Mouse (Mus musculus) urinary bladder, adult 18-20 months (tissue): ENCODE measurements around the gene Fam57a.

ENCODE experiments used
- DNase-seq, 2 experiments: peaks; one replicate each; pipeline ENCODE4 v3.0.0; 2022; ENCODE audit warnings: low spot score in 2 of 2, mixed read lengths in 2 of 2

The Fam57a gene

DNA sequence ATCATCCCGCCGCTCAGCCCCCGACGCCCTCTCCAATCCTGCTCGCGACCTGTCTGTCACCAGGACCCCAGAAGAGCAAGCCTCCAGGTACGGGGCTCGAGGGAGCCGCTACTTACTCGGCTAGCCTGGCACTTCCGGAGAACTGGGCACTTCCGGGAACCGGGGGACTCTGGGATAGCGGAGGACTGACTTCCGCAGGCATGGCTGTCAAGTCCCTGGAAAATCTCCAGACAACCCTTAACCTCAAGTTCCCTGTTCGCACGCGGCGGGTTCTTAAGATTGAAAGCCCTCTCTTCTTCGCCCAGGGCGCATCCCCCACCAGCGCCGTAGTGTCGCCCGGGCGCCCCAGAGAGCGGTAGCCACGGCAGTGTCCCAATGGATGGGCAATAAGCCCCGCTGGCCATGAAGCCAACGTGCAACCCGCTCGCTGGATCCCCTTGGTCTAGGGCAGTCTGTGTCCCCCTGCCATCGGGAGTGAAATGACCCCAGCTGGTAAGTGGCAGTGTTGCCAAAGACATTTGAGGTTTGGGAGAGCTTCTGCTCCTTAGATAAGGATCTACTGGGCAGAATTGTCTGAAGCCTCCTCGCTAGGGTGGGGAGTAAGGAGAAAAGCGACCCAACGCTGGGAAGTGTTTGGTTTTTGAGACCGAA is at the start of gene Fam57a, which contains the start of gene Vps53:
Fam57a (plus strand) TSS at position 177 of the 651 bp plus-strand sequence.
Vps53 (minus strand) TSS at position 153 of the 651 bp plus-strand sequence.
- DNase-seq: peak; percentile 87 to 90

DNA sequence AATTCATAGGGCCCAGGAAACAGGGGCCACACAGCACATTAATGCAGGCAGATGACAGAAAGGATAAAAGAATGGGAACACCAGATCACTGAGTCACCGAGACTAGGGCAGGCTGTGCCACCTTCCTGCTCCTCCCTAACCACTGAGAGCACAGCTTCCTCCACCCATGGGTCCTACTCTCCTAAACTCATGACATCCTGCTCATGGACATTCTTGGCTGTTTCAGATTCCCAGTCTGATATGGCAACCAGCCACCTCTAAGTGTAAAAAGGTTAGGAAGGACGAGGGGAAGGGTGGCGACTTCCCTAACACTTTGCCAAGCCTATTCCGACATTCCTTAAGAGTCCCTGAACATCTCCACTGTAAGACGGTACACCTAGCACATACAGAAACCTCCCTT is 48.6 kb upstream of the Fam57a start:
- DNase-seq: no peak

DNA sequence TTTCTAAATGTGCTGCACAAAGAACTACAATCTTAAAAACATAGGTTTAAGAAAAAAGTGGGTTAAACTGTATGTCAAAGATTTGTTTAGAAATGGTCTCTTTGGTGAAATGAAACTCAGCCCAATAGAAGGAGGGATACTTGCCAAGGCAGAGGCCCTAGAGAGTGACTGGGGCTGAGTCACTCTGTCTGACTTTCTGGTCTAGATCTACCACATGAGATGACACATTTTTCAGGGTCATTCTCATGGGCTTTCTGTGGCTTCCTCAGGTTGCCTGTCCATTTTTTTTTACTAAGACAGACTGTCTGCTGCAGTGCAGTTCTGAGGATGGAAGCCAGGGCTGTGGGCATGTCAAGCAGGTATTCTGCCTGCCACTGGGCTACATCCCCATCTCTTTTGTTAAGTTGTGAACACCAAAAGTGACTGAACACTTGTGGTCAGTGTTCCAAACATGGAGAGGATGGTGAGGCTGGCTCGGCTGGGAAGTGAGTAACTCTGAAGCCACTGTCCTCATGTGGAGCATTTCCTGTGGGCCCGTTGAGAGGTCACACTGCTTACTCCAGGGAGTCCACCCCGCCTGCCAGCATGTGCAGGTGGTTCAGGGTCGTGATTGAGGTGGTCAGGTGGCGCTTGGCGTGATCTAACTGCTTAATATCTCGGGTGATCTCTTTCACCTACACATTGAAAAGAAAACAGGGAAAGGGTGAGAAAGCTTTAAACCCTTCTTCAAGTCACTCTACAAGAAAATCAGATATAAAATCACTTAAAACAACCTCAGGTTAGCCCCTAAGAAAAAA is 43.6 kb upstream of the Fam57a start:
- no peak for DNase-seq

DNA sequence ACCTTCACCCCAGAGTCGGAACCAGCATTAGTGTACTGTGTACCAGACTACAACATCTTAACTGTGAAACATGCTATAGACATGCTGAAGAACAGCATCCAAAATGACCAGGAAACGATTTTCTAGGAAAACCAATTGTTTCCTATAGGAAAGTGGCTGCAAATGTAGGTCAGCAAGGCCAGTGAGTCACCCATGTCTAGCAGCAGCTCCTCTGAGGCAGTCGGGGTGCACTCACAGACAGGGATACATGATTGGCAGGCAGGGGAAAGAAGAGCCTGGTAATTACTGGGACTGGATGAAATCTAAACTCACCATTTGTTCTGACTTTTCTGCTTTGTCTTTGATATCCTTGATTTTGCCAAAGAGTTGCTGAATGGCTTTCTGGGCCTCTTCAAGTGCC is 41.5 kb upstream of the Fam57a start:
- DNase-seq: no peak

DNA sequence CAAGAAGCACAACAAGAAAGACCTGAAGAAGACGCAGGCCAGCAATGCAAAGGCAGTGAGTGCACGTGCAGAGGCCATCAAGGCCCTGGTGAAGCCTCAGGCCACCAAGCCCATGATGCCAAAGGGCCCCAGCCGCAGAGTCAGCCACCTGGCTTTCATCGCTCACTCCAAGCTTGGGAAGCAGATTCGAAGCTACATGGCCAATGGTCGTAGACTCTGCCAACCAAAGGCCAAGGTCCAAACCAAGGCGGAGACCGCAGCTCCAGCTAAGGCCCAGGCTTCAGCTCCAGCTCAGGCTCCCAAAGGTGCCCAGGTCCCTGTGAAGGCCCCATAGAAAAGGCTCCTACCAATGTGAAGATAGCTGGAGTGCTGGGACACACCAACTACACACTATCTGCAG is 35.1 kb upstream of the Fam57a start:
- DNase-seq: no peak

DNA sequence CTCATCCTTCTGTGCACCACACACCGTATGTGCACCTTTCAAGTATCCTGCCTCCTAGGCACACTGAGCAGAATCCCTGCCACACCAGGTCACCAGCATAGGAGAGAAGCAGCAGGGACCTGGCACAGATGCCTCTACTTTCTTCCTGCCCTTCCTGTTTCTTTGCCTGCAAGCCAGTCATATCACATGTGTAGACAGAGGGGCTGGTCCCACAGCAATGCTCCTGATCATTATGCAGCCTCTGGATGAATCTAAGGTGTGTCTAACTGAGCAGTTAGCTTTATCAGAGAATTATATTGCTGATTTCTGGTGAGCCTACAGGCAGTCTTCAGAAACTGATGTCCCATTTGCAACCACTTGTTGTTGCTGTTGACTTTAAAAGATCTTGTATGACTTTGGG is 34.3 kb upstream of the Fam57a start:
- no peak for DNase-seq

DNA sequence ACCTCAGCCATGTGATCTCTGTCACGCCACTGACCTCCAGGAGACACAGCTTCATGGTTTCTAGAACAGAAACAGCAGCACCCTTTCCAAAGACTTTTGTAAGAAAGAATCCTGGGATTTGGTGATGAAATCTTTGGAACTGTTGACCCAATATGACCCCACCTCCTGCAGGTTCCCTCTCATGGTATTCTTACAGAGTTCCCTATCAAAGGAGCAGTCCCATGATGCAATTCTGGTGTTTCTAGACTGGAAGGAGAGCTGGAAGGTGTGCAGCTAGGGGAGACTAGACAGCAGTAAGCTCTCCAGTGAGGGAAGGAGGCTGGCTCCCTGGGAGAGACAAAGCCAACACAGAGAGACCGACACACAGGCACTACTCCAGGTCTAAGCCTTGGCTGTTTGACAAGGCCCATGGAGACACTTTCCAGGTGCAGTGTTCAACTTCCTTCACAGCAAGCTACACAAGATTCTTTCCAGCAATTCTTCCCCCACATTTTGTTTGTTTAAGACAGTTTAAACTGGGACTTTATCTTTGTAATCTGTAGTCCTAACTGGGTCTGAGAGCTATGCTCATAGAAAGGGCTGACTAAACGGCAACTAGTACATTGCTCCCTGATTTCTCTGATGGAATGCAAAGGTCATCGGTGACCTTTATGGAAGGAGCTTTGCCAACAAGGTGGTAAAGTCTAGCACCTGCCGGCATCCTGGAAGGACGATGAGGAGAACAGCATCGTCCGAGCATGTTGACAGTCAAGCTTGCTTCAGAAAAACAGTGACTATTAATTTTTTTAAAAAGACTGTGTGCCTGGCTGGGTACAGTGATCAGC is 33.1 kb upstream of the Fam57a start:
- no peak for DNase-seq

DNA sequence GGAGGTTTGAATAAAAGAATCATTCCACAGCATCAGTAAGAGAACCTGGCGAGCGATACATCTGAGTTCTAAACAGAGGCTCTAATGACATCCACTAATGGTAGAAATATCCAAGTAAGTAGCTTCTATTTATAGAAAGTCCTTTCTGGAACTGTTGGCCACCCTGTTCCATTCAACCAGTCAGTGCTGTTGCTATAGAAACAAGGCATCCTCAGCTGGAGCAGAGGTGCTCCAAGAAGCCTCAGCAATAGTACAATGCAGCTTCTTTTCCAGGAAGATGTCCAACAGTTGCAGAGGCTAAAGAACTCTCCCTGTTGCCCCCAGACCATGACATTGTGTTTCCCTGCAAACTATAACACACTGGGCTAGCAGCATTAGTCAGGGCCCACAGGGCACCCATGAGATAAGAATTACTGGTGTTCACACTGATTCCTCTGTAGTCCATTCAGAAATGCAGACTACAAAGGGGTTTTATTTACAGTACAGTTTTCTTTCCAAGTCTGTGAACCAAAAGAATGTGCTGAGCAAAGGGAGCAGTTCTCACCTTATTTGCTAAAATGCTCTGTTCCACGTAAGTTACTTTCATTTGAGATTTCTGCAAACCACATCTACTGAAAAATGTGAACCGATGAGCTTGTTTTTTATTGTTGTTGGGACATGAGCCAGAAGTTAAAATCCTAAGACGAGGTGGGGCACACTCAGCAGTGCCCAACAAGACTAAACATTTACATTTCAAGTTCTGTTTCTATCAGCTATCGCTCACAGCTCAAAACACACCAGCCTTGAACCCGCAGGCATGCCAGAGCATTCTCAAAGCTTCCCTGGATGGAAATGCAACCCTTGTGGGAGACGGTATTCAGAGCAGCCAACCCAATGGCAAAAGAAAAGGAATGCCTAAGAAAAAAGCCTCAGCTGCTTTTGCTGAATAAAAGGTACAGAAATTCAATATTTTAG is 31.1 kb upstream of the Fam57a start:
- no peak for DNase-seq

DNA sequence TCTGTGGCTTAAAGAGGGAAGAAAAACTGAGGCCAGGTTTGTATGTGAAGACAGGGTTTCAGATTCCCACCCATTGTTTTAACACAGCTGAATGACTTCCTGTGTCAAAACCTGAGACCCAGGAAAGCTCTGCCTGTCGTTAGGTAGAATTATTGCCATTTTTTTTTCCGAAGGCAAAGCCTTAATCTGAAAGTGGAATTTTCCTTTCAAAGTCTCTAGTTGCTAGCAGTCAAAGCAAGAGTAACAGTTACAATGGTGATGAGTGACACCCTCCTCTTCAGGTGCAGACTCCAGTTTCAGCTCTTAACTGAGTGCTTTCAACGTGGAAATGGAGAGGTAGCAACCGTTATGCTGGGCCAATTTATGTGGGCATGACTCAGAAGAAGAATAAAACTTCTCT is 28.5 kb upstream of the Fam57a start:
- DNase-seq: no peak

DNA sequence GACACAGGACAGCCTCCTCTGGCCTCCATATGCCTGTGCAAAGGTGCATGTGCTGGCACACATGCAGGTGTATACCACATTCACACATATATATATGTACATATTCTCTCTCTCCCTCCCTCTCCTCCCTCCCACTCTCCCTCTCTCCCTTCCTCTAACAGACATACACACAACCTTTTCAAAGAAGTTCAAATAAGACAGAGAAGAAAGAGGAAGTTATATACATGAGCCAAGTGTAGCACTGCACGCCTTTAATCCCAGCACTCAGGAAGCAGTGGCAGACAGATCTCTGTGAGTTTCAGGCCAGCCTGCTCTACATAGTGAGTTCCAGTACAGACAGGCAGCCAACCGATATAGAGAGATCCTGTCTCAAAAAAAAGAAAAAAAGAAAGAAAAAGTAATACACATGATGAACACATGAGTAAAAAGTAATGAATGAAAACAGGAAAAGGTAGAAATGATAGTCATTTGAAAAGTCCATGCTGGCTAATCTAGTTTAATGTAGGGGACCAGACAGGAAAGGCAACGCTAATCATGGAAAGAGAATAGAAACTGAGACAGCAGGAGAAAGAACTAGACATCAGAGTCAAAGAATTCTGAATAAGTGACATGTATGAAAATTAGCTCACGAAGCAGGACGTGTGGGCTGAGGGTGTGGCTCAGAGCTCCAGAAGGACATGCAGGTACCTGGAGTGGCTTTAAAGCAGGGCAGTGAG is 26.1 kb upstream of the Fam57a start:
- no peak for DNase-seq

DNA sequence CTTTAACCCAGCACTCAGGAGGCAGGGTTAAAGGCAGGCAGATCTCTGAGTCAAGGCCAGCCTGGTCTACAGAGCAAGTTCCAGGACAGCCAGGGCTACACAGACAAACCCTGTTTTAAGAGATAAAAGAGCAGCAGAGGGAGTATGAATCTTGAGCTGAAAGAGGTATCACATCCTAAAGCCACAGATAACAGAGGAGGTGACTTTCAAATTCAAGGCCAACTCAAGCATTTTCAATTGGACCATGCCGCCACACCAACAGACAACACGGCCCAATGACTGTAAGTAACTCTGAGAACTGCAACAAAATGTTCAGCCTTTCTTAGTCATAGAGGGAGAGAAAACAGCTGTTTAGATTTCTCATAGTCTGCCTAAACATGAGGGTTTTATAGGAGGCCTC is 25.3 kb upstream of the Fam57a start:
- DNase-seq: no peak

DNA sequence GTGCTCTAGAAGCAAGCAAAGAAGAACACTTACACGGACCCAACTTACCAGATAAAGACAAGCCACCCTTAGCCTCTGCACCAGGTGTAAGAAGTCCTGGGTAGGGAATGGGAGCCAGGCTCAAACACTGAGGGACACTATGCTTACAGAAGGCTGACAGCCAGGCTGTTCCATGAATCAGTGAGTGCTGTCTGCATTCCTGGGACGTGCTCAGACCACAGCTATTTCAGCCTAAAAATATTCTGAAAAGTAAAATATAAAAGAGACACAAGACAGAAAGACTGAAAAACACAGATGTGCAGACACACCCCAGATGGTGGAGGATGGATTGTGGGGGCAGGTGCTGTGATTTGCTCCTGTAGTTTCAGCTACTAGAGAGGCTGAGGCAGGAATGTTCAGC is 24.6 kb upstream of the Fam57a start:
- DNase-seq: no peak

DNA sequence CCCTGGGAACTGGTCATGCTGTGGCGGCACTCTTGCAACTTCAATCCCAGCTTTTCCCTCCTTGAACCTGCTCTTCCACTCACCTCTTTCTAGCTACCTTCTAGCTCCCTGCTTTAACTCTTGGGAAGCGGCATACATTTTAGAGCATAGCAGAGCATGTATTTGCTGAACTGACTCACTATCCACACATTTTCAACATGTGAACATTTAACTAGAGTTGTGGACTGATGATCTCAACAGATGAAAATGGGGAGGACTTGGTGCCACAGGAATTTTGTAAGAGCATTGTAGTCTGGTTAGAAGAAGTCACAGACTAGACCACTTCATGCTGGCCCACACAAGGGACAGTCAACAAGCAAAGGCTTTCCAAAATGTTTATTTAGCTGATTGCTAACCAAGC is 21.1 kb upstream of the Fam57a start:
- DNase-seq: no peak

DNA sequence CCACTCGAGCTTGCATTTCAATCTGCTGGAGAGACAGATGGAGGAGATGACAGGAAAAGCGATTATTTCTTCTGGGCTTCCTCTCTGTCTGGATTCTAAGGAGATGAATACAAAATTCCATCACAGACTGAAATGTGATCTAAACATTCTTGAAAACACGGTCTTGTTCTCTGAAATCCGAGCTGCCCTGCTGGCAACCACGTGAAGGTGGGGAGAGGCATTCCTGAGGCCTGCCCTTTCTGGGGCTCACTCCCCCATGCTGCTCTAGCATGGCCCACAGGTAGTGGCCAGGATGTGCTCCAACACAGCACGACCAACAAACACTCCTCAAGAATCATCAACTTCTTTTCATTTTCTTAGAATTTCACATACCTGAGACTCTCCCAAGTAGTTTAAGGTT is 19.2 kb upstream of the Fam57a start:
- no peak for DNase-seq

DNA sequence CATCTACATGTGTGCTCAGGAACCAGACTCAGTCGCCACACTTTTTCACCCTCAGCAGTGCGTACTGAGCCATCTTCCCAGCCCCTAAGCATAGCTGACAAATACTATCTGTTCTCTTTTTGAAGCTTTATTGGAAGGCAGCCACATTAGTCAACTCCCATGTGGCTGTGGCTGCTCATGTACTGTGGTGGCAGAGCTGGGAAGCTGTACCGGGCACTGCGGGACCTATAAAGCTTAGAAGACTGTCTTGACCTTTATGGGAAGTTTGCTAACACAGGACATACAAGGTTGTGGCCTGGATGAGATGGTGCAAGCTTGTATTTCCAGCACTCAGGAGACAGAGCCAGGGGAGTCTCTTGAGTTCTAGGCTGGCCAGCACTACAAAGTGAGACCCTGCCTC is 12.8 kb upstream of the Fam57a start:
- DNase-seq: no peak

DNA sequence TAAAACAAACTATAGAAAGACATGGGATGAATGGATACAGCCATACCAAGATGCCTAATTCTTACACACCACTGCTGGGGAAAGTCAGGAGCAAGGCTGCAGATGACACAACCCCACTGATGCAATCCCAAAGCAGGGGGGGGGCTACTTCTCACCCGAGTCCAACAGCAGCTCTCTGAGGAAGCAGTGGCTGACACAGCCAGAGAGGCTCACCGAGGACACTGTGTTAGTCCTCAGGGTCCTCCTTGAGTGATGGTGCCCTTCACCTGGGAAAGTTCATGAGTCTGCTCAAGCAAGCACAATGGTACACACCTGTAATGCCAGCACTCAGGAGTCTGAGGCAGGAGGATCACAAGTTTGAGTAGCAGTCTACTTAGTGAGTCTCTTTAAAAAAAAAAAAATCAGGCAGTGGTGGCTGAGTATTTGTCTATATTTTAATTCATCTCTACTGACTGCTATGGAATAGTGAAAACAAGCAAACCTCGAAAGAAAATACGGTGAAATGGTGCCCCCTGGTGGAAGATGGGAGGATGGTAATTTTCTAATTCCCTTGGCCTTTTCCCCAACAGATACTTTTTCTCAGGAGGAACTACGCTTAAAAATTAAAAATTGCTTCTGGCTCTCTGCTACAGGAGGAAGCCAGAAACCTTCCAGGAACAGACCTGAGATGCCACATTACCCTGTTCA is 12.2 kb upstream of the Fam57a start:
- peak in 1 of 2 experiments; percentile 51 for DNase-seq

DNA sequence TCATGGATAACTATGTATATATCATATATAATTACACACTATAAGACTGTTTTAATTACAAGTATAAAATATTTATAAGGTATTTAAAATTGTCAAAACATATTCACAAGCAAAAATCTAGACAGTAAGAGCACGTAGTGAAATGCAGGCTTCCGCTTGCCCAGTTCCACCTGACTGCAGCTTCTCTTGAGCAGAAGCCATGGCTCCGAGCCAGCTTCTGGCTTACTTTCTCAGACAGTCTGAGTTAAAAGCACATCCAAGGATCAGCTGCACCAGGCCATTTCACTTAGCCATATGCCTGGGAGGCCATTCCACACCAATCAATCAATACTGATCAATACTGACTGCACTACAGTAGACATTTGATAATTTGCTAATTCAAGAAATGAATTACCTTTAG is 10.5 kb upstream of the Fam57a start:
- no peak for DNase-seq

DNA sequence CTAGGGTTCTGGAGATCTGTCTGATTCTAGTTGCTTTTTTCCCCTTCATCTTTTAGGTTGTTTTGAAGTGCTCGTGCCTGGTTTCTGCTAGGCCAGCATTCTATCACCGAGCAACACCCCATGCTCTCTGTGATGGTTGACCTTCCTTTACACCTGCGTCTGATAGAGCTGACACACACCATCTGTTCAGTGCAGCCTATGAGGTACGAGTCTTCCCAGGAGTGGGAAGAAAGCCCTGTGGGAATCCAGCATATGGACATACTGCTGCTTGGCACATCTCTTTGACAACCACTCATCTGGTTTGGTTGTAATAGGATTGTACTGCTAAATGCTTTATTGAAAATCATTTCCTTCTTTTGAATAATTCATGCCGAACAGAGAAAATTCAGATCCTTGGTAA is 9.3 kb upstream of the Fam57a start:
- no peak for DNase-seq

DNA sequence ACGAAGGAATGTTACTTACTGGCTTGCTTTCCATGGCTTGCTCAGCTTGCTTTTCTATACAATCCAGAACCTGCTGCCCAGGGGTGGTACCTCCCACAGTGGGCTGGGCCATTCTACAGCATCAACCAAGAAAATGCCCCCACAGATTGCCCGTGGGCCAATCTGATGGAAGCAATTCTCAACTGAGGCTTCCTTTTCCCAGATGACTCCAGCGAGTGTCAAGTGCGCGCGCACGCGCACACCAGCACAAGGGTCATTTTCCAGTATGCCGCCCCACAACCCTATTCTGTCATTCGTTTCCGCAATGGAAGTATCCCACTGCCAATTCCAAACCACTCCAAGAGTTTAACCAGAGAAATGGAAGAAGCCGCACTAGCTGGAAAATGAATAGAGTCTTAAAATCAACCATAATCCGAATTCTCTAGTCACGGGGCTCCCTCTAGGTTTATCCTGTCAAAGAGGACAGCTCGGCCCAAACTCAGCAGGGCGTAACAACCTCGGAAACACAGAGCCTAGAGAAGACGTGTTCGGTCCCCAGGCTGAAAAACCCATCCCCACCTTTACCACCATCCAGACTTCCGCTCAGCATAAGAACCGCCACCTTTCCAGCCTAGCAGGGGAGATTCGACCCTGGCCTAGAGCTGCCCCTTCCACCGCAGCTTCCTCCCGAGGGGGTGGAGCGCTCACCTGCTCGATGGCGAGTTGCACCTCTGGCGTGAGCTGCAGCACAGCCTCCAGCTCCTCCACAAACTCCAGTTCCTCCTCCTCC is 561 bp upstream of the Fam57a start:
- peak in 1 of 2 experiments; percentile 28 for DNase-seq
